Mouse (Mus musculus) testis, adult 2 months (tissue): ENCODE results near the gene Ston2.

ENCODE experiments used
- CTCF ChIP-seq: fragments of 200-500 bp; IDR thresholded peaks from 2 replicates; pipeline ENCODE4 v1.5.1; 2012; ENCODE audit warnings: low read depth, mild to moderate bottlenecking, inconsistent platforms, low read length, moderate library complexity; ENCODE audit not compliant: control insufficient read depth, insufficient read depth, insufficient replicate concordance
- POLR2A ChIP-seq: fragments of 200-500 bp; IDR thresholded peaks from 2 replicates; pipeline ENCODE4 v1.6.1; 2012; ENCODE audit warnings: low read depth, mild to moderate bottlenecking, inconsistent platforms, low read length, moderate library complexity; ENCODE audit not compliant: control insufficient read depth

- TF ChIP-seq POLR2A (no peak), CTCF (no peak)
Observed at GRCm38 (mm10) chr12:91662844-91663243, 125.3 kb downstream of the Ston2 start.
